Mouse (Mus musculus): Measurements from ENCODE around the gene Kank2. TPM values are rescaled to one million over a fixed set of nuclear protein-coding genes. Genes with fewer than 3 reads are reported as not detected.
A peak's percentile ranks its signal among the peaks of the same experiment; 100 is the strongest.

Kank2 gene
- polyA plus RNA-seq, 1 experiment from 2014 or later: 5.9 TPM

DNA sequence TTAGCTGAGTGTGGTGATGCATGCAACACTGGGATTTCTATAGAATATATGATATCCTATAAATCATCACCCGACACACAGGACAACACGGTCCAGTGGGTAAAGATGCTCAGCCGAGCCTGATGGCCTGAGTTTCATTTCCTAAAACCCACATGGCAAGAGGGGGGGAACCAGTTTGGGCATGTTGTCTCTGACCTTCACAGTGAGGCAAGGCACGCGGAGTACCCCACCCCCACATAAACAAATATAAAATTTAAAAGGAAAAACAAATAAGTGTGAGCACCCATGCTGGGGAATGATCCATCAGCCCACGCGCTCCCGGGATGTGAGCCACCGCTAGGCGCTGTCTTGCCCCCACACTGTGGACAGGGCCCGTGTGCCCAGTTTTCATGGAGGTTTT, 8.4 kb upstream of the Kank2 start:
- no peak for DNase-seq (ENCODE audit: low spot score)
- Histone ChIP-seq H3K27me3 (ENCODE audit: control insufficient read depth, insufficient read depth, low read length) (no peaks in the 10 kb centered on the region), H3K27ac (ENCODE audit: low read depth, low read length) (no peak overlapping the region), H3K4me1 (replicated peaks; ENCODE audit: control insufficient read depth, insufficient read depth, low read length) (0 out of 2 replicates have a peak, but pooled peaks cover 2% of the 10 kb centered on the region), H3K4me3 (ENCODE audit: low read depth, low read length) (no peak overlapping the region), H3K9ac (ENCODE audit: low read length) (no peak overlapping the region), H3K9me3 (ENCODE audit: control insufficient read depth, low read length) (no peaks in the 10 kb centered on the region), H3K36me3 (ENCODE audit: control insufficient read depth, insufficient read depth, low read length) (no peaks in the 10 kb centered on the region), H3K4me2 (ENCODE audit: low read depth, low read length, severe bottlenecking) (no peak overlapping the region)
- 90% methylated on average over 11 of the region's 11 CpGs for WGBS
- no peak for ATAC-seq (replicated peaks; ENCODE audit: low FRiP score)

DNA sequence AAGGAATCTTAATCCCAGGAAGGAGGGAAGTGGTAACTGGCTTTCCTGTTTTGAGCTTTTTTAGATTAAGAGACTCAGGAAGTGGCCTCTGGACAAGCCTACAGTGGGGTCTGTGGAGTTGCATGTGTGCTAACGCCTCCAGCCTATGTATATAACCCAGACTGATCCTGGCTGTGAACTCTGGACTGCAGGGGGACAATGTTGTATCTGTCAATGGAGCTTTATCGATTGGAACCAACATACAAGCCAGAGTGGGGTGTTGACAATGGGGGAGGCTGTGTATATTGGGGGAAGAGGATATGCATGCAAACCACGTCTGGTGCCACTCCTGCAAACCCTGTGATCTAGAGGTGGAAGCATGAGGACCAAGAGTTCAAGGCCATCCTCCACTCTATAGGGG, 7.8 kb upstream of the Kank2 start:
- H3K36me3 ChIP-seq (ENCODE audit: control insufficient read depth, insufficient read depth, low read length): no peaks in the 10 kb centered on the region
- no peak for ATAC-seq (replicated peaks; ENCODE audit: low FRiP score)
- 70% methylated on average over 3 of the region's 3 CpGs for WGBS

GRCm38 (mm10) chr9:21803986-21804644, 5.6 kb upstream of the Kank2 start:
- Histone ChIP-seq H3K9ac (ENCODE audit: low read length) (peak overlapping the region; percentile 29; the same call in 1 of the 2 replicates), H3K4me1 (replicated peaks; ENCODE audit: control insufficient read depth, insufficient read depth, low read length) (0 out of 2 replicates have a peak, but pooled peaks cover 2% of the 10 kb centered on the region), H3K27ac (ENCODE audit: low read depth, low read length) (no peak overlapping the region), H3K9me3 (ENCODE audit: control insufficient read depth, low read length) (no peaks in the 10 kb centered on the region), H3K27me3 (ENCODE audit: control insufficient read depth, insufficient read depth, low read length) (no peaks in the 10 kb centered on the region), H3K4me3 (ENCODE audit: low read depth, low read length) (no peak overlapping the region), H3K4me2 (ENCODE audit: low read depth, low read length, severe bottlenecking) (no peak overlapping the region), H3K36me3 (ENCODE audit: control insufficient read depth, insufficient read depth, low read length) (no peaks in the 10 kb centered on the region)
- 53% methylated on average over 13 of the region's 13 CpGs for WGBS
- peak; percentile 94 for ATAC-seq (replicated peaks; ENCODE audit: low FRiP score)
- peak; percentile 88 for DNase-seq (ENCODE audit: low spot score)

More for the DNA sequence above, 7.8 kb upstream of the Kank2 start:
- no peaks in the 10 kb centered on the region for H3K27me3 ChIP-seq (ENCODE audit: control insufficient read depth, insufficient read depth, low read length)
- no peak overlapping the region for H3K27ac ChIP-seq (ENCODE audit: low read depth, low read length)
- no peaks in the 10 kb centered on the region for H3K9me3 ChIP-seq (ENCODE audit: control insufficient read depth, low read length)
- 0 out of 2 replicates have a peak, but pooled peaks cover 2% of the 10 kb centered on the region for H3K4me1 ChIP-seq (replicated peaks; ENCODE audit: control insufficient read depth, insufficient read depth, low read length)
- no peak overlapping the region for H3K9ac ChIP-seq (ENCODE audit: low read length)
- no peak overlapping the region for H3K4me2 ChIP-seq (ENCODE audit: low read depth, low read length, severe bottlenecking)
- no peak overlapping the region for H3K4me3 ChIP-seq (ENCODE audit: low read depth, low read length)
- no peak for DNase-seq (ENCODE audit: low spot score)

DNA sequence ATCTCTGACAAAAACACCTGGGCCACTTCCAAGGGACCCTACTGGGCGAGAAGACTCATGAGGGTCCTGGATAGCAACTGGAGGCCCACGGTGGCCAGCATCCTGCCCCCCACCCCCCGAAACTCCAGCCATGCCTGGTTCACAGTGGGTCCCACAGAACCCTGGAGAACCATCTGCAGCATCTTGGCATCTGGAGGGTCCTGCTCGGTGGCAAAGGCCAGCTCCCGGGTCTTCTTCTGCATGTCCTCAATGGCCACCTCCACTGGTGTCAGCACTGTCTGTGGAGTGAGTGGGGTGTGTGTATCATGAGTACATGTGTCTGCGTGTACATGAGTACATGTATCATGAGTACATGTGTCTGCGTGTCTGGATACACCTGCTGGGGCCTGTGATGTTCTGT, 3.0 kb upstream of the Kank2 start:
- H3K4me2 ChIP-seq (ENCODE audit: low read depth, low read length, severe bottlenecking): no peak overlapping the region
- no peak overlapping the region for H3K9ac ChIP-seq (ENCODE audit: low read length)
- no peaks in the 10 kb centered on the region for H3K9me3 ChIP-seq (ENCODE audit: control insufficient read depth, low read length)
- ATAC-seq (replicated peaks; ENCODE audit: low FRiP score) (no peak), DNase-seq (ENCODE audit: low spot score) (no peak)
- H3K4me3 ChIP-seq (ENCODE audit: low read depth, low read length): no peak overlapping the region
- H3K27me3 ChIP-seq (ENCODE audit: control insufficient read depth, insufficient read depth, low read length): no peaks in the 10 kb centered on the region
- H3K27ac ChIP-seq (ENCODE audit: low read depth, low read length): no peak overlapping the region
- 0 out of 2 replicates have a peak, but pooled peaks cover 5% of the 10 kb centered on the region for H3K4me1 ChIP-seq (replicated peaks; ENCODE audit: control insufficient read depth, insufficient read depth, low read length)
- H3K36me3 ChIP-seq (ENCODE audit: control insufficient read depth, insufficient read depth, low read length): no peaks in the 10 kb centered on the region
- 88% methylated on average over 7 of the region's 7 CpGs for WGBS

GRCm38 (mm10) chr9:21801121-21801520, 2.6 kb upstream of the Kank2 start:
- DNase-seq (ENCODE audit: low spot score) (no peak), ATAC-seq (replicated peaks; ENCODE audit: low FRiP score) (no peak)
- Histone ChIP-seq H3K36me3 (ENCODE audit: control insufficient read depth, insufficient read depth, low read length) (no peaks in the 10 kb centered on the region), H3K9me3 (ENCODE audit: control insufficient read depth, low read length) (no peaks in the 10 kb centered on the region), H3K4me2 (ENCODE audit: low read depth, low read length, severe bottlenecking) (no peak overlapping the region), H3K27me3 (ENCODE audit: control insufficient read depth, insufficient read depth, low read length) (no peaks in the 10 kb centered on the region), H3K4me3 (ENCODE audit: low read depth, low read length) (no peak overlapping the region), H3K27ac (ENCODE audit: low read depth, low read length) (no peak overlapping the region), H3K9ac (ENCODE audit: low read length) (no peak overlapping the region), H3K4me1 (replicated peaks; ENCODE audit: control insufficient read depth, insufficient read depth, low read length) (peaks cover 7% of the 10 kb centered on the region; the same call in 1 of the 2 replicates)
- 65% methylated on average over 7 of the region's 7 CpGs for WGBS

- no peak for DNase-seq (ENCODE audit: low spot score)
- peaks cover 2% of the 10 kb centered on the region; the same call in 1 of the 2 replicates for H3K36me3 ChIP-seq (ENCODE audit: control insufficient read depth, insufficient read depth, low read length)
- 62% methylated on average over 3 of the region's 3 CpGs for WGBS
- no peak overlapping the region for H3K27ac ChIP-seq (ENCODE audit: low read depth, low read length)
- no peak overlapping the region; the same call in 1 of the 2 replicates for H3K9ac ChIP-seq (ENCODE audit: low read length)
- peak overlapping the region; percentile 52 for H3K4me3 ChIP-seq (ENCODE audit: low read depth, low read length)
- no peaks in the 10 kb centered on the region for H3K9me3 ChIP-seq (ENCODE audit: control insufficient read depth, low read length)
- peaks cover 6% of the 10 kb centered on the region; the same call in 1 of the 2 replicates for H3K4me1 ChIP-seq (replicated peaks; ENCODE audit: control insufficient read depth, insufficient read depth, low read length)
- no peaks in the 10 kb centered on the region for H3K27me3 ChIP-seq (ENCODE audit: control insufficient read depth, insufficient read depth, low read length)
- ATAC-seq (replicated peaks; ENCODE audit: low FRiP score): no peak
- H3K4me2 ChIP-seq (ENCODE audit: low read depth, low read length, severe bottlenecking): peak overlapping the region; percentile 92; the same call in 1 of the 2 replicates
Observed at GRCm38 (mm10) chr9:21799010-21799350, 436 bp upstream of the Kank2 start.

DNA sequence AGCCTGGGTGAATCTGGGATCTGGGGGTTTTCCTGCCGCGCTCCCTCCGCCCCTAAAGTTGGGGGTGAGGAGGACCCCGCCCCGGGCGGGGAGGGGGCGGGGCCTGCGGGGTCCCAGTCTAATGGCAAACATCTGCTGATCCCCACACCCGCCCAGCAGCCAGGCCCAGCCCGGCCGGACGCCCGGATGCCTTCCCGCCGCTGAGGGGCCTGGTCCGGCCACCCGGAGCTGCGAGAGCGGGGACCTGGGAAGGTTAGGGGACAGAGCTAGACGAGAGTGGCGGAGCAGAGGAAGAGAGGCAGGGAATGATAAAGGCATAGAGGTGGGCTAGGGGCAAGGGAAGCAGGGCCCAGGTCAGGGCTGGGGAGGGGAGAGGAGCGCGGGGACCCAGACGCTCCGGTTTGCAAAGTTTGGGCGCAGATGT, 611 bp downstream of the Kank2 start:
- DNase-seq (ENCODE audit: low spot score): peak; percentile 85
- Histone ChIP-seq H3K4me3 (ENCODE audit: low read depth, low read length) (peak overlapping the region; percentile 52), H3K4me2 (ENCODE audit: low read depth, low read length, severe bottlenecking) (peak overlapping the region; percentile 92), H3K4me1 (replicated peaks; ENCODE audit: control insufficient read depth, insufficient read depth, low read length) (peaks cover 6% of the 10 kb centered on the region; the same call in 1 of the 2 replicates), H3K9ac (ENCODE audit: low read length) (peak overlapping the region; percentile 71), H3K36me3 (ENCODE audit: control insufficient read depth, insufficient read depth, low read length) (peaks cover 2% of the 10 kb centered on the region; the same call in 1 of the 2 replicates), H3K27me3 (ENCODE audit: control insufficient read depth, insufficient read depth, low read length) (no peaks in the 10 kb centered on the region), H3K9me3 (ENCODE audit: control insufficient read depth, low read length) (no peaks in the 10 kb centered on the region), H3K27ac (ENCODE audit: low read depth, low read length) (peak overlapping the region; percentile 37)
- peak; percentile 79 for ATAC-seq (replicated peaks; ENCODE audit: low FRiP score)
- under 1% methylated on average over 24 of the region's 26 CpGs for WGBS

- H3K27ac ChIP-seq (ENCODE audit: low read depth, low read length): no peak overlapping the region
- ATAC-seq (replicated peaks; ENCODE audit: low FRiP score) (no peak), DNase-seq (ENCODE audit: low spot score) (no peak)
- H3K4me3 ChIP-seq (ENCODE audit: low read depth, low read length): no peak overlapping the region
- peaks cover 6% of the 10 kb centered on the region; the same call in 1 of the 2 replicates for H3K4me1 ChIP-seq (replicated peaks; ENCODE audit: control insufficient read depth, insufficient read depth, low read length)
- 61% methylated on average over 3 of the region's 3 CpGs for WGBS
- H3K4me2 ChIP-seq (ENCODE audit: low read depth, low read length, severe bottlenecking): peak overlapping the region; percentile 92; the same call in 1 of the 2 replicates
- no peaks in the 10 kb centered on the region for H3K27me3 ChIP-seq (ENCODE audit: control insufficient read depth, insufficient read depth, low read length)
- H3K36me3 ChIP-seq (ENCODE audit: control insufficient read depth, insufficient read depth, low read length): peaks cover 2% of the 10 kb centered on the region; the same call in 1 of the 2 replicates
- no peaks in the 10 kb centered on the region for H3K9me3 ChIP-seq (ENCODE audit: control insufficient read depth, low read length)
- no peak overlapping the region for H3K9ac ChIP-seq (ENCODE audit: low read length)
Observed at GRCm38 (mm10) chr9:21796919-21797318, 1.6 kb downstream of the Kank2 start.

Measured in forebrain, embryonic 11.5 days (tissue).